Mouse (Mus musculus) embryo, embryonic 11 days (tissue): ENCODE measurements around the gene Gchfr.

Source experiments
- DNase-seq: peaks from one replicate; pipeline ENCODE4 v3.0.0-alpha.2; 2015

The Gchfr gene

GRCm38 (mm10) chr2:119173991-119174651 is 6.5 kb downstream of the Gchfr start, which contains the start of gene Gm14137:
Gm14137 (plus strand) TSS chr2:119174509.
- no peak for DNase-seq

GRCm38 (mm10) chr2:119174866-119175265 is 7.3 kb downstream of the Gchfr start:
- DNase-seq = no peak

GRCm38 (mm10) chr2:119175614-119176013 is 8.0 kb downstream of the Gchfr start:
- DNase-seq = no peak

- no peak for DNase-seq
These were observed 9.2 kb downstream of the Gchfr start for GRCm38 (mm10) chr2:119176761-119177160.

- no peak for DNase-seq
These were observed 9.9 kb downstream of the Gchfr start for GRCm38 (mm10) chr2:119177384-119177939.

- no peak for DNase-seq
These were observed 15.3 kb downstream of the Gchfr start for GRCm38 (mm10) chr2:119182914-119183313.

GRCm38 (mm10) chr2:119189029-119189710 is 21.6 kb downstream of the Gchfr start:
- peak; percentile 87 for DNase-seq

GRCm38 (mm10) chr2:119190969-119191368 is 23.4 kb downstream of the Gchfr start:
- DNase-seq = no peak

- DNase-seq = no peak
These were observed 26.6 kb downstream of the Gchfr start for GRCm38 (mm10) chr2:119194140-119194539.

- DNase-seq = peak; percentile 47
These were observed 28.9 kb downstream of the Gchfr start for GRCm38 (mm10) chr2:119196316-119197108.

- no peak for DNase-seq
These were observed 29.9 kb downstream of the Gchfr start for GRCm38 (mm10) chr2:119197493-119197892.

GRCm38 (mm10) chr2:119198049-119198448 is 30.5 kb downstream of the Gchfr start:
- DNase-seq = no peak

GRCm38 (mm10) chr2:119198934-119199333 is 31.4 kb downstream of the Gchfr start:
- no peak for DNase-seq

- peak; percentile 17 for DNase-seq
These were observed 35.4 kb downstream of the Gchfr start for GRCm38 (mm10) chr2:119202914-119203453.

- DNase-seq = no peak
These were observed 36.4 kb downstream of the Gchfr start for GRCm38 (mm10) chr2:119203871-119204460.

- DNase-seq = peak; percentile 8
These were observed 40.4 kb downstream of the Gchfr start for GRCm38 (mm10) chr2:119207961-119208343.

- DNase-seq = peak; percentile 99
These were observed 41.0 kb downstream of the Gchfr start, which contains the start of the genes Zfyve19 and Dnajc17 for GRCm38 (mm10) chr2:119208344-119209175. Zfyve19 (plus strand) TSS chr2:119208617. Dnajc17 (minus strand) TSS chr2:119208795.

- DNase-seq = no peak
These were observed 41.6 kb downstream of the Gchfr start for GRCm38 (mm10) chr2:119209176-119209507.
